Mouse (Mus musculus) cerebellum, adult 2 months (tissue): Measurements from ENCODE around the gene Spata5. TPM values are rescaled to one million over a fixed set of nuclear protein-coding genes. Genes with fewer than 3 reads are reported as not detected.

Experiments used
- DNase-seq, 2 experiments: peaks; one replicate each; pipeline ENCODE4 v3.0.0; 2021
- H3K27ac ChIP-seq: fragments of 200-500 bp; 2 replicates; pipeline ENCODE4 v1.5.1; 2012; ENCODE audit warnings: low read length, control low read depth, inconsistent platforms; ENCODE audit not compliant: insufficient read depth
- H3K27me3 ChIP-seq: fragments of 200-500 bp; 2 replicates; pipeline ENCODE4 v1.6.1; 2012; ENCODE audit warnings: inconsistent platforms, mild to moderate bottlenecking, low read length, moderate library complexity; ENCODE audit not compliant: control insufficient read depth, insufficient read depth
- H3K4me1 ChIP-seq: fragments of 200-500 bp; 2 replicates; pipeline ENCODE4 v1.6.1; 2011; ENCODE audit warnings: low read length; ENCODE audit not compliant: control insufficient read depth, insufficient read depth
- H3K4me3 ChIP-seq: fragments of 200-500 bp; replicated peaks from 2 replicates; pipeline ENCODE3; 2011; ENCODE audit warnings: mild to moderate bottlenecking, low read depth, low read length, control low read depth; ENCODE audit not compliant: insufficient read depth
- CTCF ChIP-seq: fragments of 200-500 bp; IDR thresholded peaks from 2 replicates; pipeline ENCODE4 v1.5.1; 2011; ENCODE audit warnings: low read depth, mild to moderate bottlenecking, control low read depth, low read length, moderate library complexity, borderline replicate concordance; ENCODE audit not compliant: insufficient read depth
- POLR2A ChIP-seq: fragments of 200-500 bp; IDR thresholded peaks from 2 replicates; pipeline ENCODE4 v1.6.1; 2011; ENCODE audit warnings: low read length, control low read depth, borderline replicate concordance; ENCODE audit not compliant: insufficient read depth
- WGBS: fragments of 180-500 bp; shearing (Covaris S2); methylation state at CpG from one replicate; pipeline ENCODE4 v1.1.7; 2018; 5-methylcytosine and 5-hydroxymethylcytosine counted together
- polyA plus RNA-seq: library from polyadenylated mRNA; depleted of rRNA; stranded (reverse); fragments of >200 nt; gene quantifications from 2 replicates; pipeline ENCODE4 v1.2.3, GENCODE M21; 2012; rRNA removed

Gene Spata5
- 8.0 and 9.0 TPM in 2 replicates for polyA plus RNA-seq

- under 1% methylated on average over 45 of the region's 50 CpGs for WGBS
- TF ChIP-seq POLR2A (peak; percentile 76; the same call in 1 of the 2 replicates), CTCF (no peak)
- H3K27me3 ChIP-seq = no peaks in the 10 kb centered on the region
- peak within 1 kb of the TSS; percentile 94 for H3K4me3 ChIP-seq
- peaks cover 4% of the 10 kb centered on the region; the same call in 1 of the 2 replicates for H3K4me1 ChIP-seq
- H3K27ac ChIP-seq = peak within 1 kb of the TSS; percentile 85
- DNase-seq = peak; percentile 97 to 99
Observed at GRCm38 (mm10) chr3:37419458-37419991, at the start of gene Spata5. TSS of gene Spata5 (plus strand) at chr3:37419896.

GRCm38 (mm10) chr3:37370407-37370806 lies 49.3 kb upstream of the Spata5 start:
- TF ChIP-seq POLR2A (no peak), CTCF (no peak)
- 39% methylated on average over 4 of the region's 4 CpGs for WGBS
- no peaks in the 10 kb centered on the region for H3K4me1 ChIP-seq
- no peak overlapping the region for H3K27ac ChIP-seq
- H3K27me3 ChIP-seq = no peaks in the 10 kb centered on the region
- no peak for DNase-seq
- H3K4me3 ChIP-seq = no peak overlapping the region

GRCm38 (mm10) chr3:37373712-37374111 lies 46.0 kb upstream of the Spata5 start:
- no peak for DNase-seq
- Histone ChIP-seq H3K27me3 (no peaks in the 10 kb centered on the region), H3K27ac (no peak overlapping the region), H3K4me3 (no peak overlapping the region), H3K4me1 (no peaks in the 10 kb centered on the region)
- TF ChIP-seq POLR2A (no peak), CTCF (no peak)
- WGBS = 89% methylated on average over 11 of the region's 11 CpGs

GRCm38 (mm10) chr3:37377926-37378325 lies 41.8 kb upstream of the Spata5 start:
- Histone ChIP-seq H3K27me3 (no peaks in the 10 kb centered on the region), H3K4me3 (no peak overlapping the region), H3K27ac (no peak overlapping the region), H3K4me1 (no peaks in the 10 kb centered on the region)
- 83% methylated on average over 6 of the region's 6 CpGs for whole genome bisulfite sequencing
- TF ChIP-seq CTCF = no peak
- TF ChIP-seq POLR2A = no peak
- no peak for DNase-seq

GRCm38 (mm10) chr3:37378412-37378811 lies 41.3 kb upstream of the Spata5 start:
- WGBS = 60% methylated on average over 6 of the region's 6 CpGs
- H3K27ac ChIP-seq = no peak overlapping the region
- DNase-seq = no peak

GRCm38 (mm10) chr3:37379201-37379600 lies 40.5 kb upstream of the Spata5 start:
- Histone ChIP-seq H3K4me3 (no peak overlapping the region), H3K4me1 (no peaks in the 10 kb centered on the region), H3K27ac (no peak overlapping the region), H3K27me3 (no peaks in the 10 kb centered on the region)
- 88% methylated on average over 14 of the region's 14 CpGs for WGBS
- DNase-seq = no peak
- TF ChIP-seq POLR2A = no peak
- TF ChIP-seq CTCF = no peak

More at GRCm38 (mm10) chr3:37378412-37378811, 41.3 kb upstream of the Spata5 start:
- Histone ChIP-seq H3K4me3 (no peak overlapping the region), H3K27me3 (no peaks in the 10 kb centered on the region), H3K4me1 (no peaks in the 10 kb centered on the region)
- TF ChIP-seq POLR2A = no peak
- no peak for TF ChIP-seq CTCF

- no peak for TF ChIP-seq CTCF
- TF ChIP-seq POLR2A = no peak
- H3K4me1 ChIP-seq = no peaks in the 10 kb centered on the region
- peak in 1 of 2 experiments; percentile 24 for DNase-seq
- no peak overlapping the region for H3K4me3 ChIP-seq
- WGBS = 19% methylated on average over 18 of the region's 18 CpGs
- H3K27ac ChIP-seq = no peak overlapping the region
- no peaks in the 10 kb centered on the region for H3K27me3 ChIP-seq
Observed at GRCm38 (mm10) chr3:37379930-37380881, 39.5 kb upstream of the Spata5 start.
